Mouse (Mus musculus): Measurements from ENCODE around the gene Olfr911-ps1.

The Olfr911-ps1 gene

DNA sequence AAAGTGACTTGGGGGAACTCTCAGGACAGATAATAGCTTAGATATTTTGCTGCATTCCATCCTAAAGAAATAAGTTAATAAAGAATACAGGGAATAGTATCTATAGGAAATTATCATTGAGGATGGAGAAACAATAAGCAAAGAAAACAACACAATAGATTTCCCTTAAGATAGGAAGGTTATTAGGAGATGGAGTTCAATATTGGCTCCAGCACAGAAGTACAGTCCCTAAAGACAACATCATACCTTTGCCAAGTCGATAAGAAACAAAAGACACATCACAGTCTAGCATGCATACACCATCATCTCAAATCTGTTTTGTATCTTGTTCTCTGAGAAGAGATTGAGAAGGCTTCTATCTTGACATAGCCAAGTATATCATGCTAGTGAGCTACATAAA lies at the start of gene Olfr911-ps1:
Olfr911-ps1 (plus strand) TSS at position 301 of the 400 bp plus-strand sequence.
- no peak for DNase-seq (ENCODE audit: low spot score in 2 of 2)

DNA sequence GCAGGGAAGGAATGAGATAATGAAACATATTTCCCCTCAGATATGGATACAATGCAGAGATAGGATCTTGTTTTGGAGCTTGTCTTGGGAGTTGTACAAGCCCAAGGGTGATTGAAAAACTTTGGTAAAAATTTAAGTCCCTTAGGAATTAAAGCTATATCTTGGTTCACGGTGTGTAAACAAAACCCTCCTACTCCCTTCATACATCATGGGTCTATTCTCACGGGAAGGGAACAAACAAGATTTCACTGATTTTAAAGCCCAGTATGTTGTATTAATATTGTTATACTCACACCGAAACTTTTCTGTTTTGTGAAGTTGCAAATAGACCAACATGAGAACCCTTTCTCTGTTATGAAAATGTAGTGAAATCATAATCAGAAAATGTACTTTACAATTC lies 34.6 kb upstream of the Olfr911-ps1 start, which contains the start of gene Olfr906:
Olfr906 (plus strand) TSS at position 301 of the 400 bp plus-strand sequence.
- DNase-seq (ENCODE audit: low spot score in 2 of 2) = no peak

DNA sequence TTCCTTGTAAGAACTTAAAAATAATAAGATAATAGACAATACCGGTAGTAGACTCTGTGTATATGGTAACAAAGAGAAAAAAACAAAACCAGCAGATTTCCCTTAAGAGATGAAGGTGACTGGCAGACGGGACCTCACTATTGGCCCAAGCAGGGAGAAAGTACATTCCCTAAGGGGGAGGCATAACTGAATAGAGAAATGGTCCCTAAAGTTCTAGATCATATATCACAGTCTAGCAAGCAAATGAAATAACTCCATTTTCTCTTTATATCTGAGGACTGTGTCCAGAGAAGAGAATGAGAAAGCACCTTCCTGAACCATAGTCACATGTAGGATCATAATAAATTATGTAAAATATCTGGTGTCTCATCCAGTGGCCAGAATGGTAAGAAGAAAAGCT lies 25.9 kb upstream of the Olfr911-ps1 start, which contains the start of gene Olfr907:
Olfr907 (plus strand) TSS at position 301 of the 400 bp plus-strand sequence.
- no peak for DNase-seq (ENCODE audit: low spot score in 2 of 2)

DNA sequence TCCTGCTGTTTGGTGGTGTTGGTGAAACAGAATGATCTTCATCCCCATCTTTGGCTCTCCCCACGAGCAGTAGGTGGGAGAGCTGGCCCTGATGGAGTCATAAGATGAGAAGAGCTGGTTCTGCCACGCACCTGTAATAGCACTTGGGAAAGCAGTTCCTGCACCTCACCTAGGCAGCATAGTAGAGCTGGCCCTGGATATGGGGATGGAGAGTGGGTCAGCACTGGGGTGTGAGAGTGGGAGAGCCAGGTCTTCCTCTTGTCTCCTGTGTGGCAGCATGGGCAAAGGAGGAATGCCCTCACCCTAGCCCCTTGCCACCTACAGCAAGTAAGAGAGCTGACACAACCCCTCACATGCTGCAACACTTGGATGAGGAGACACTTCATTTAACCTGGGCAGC lies 9.0 kb upstream of the Olfr911-ps1 start:
- DNase-seq (ENCODE audit: low spot score in 2 of 2) = no peak

DNA sequence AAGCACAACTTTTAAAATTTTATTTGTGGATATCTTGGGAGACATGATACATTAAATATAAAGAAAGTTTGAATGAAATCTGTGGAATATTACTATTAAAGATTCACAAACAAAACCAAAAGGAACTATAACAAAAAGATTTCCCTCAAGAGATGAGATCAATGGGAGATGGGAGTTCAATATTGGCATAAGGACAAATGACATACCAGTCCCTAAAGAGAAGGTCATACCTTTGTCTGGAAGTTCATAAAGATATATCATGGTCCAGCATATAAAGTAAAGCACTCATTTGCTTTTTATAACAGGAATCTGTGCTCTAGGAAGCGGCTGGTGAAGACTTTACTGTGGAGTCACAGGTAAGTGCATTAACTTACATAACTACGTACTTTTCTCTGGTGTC lies 16.2 kb downstream of the Olfr911-ps1 start, which contains the start of gene Olfr910:
Olfr910 (plus strand) TSS at position 301 of the 400 bp plus-strand sequence.
- no peak for DNase-seq (ENCODE audit: low spot score in 2 of 2)

Data from frontal cortex, postnatal 10 days (tissue).